20 mouse cellular contexts compared by ENCODE assay signal in genomic region chr6:52321826-52322315, GRCm38 (mm10). TPM values are rescaled to one million over a fixed set of nuclear protein-coding genes. Genes with fewer than 3 reads are reported as not detected.
DNase-seq lines count a peak whose midpoint lies in the region; ATAC-seq and TF ChIP-seq lines count a peak whose summit lies in the region.
"Had no signal": no experiment of that assay in that cellular context is flagged by ENCODE, and none has a peak within 500 bp of the region (broad histone marks: within the 10 kb centered on the region; RNA-seq: fewer than 3 reads in every experiment).

No protein-coding gene starts in this region.

- H3K27me3 ChIP-seq in intestine, postnatal 0 days (replicated peaks; ENCODE audit: control insufficient read depth, insufficient read depth, low read length), result peaks cover 88% of the 10 kb centered on the region
- H3K27me3 ChIP-seq in intestine, embryonic 15.5 days (replicated peaks), result peaks cover 78% of the 10 kb centered on the region
- H3K27me3 ChIP-seq in limb, embryonic 13.5 days, result peaks cover 96% of the 10 kb centered on the region

- no peaks in the 10 kb centered on the region for H3K4me1 ChIP-seq in intestine, postnatal 0 days (replicated peaks; ENCODE audit: control insufficient read depth, insufficient read depth, low read length)
- peaks cover under 1% of the 10 kb centered on the region; the same call in 1 of the 2 replicates for H3K4me1 ChIP-seq in intestine, embryonic 15.5 days (replicated peaks)
- H3K4me1 ChIP-seq in ES-E14 (ENCODE audit: control insufficient read depth in 2 of 2, insufficient read depth in 2 of 2, low read length in 2 of 2, poor library complexity in 1 of 2), result no peaks in the 10 kb centered on the region
- peaks cover 27% of the 10 kb centered on the region for H3K4me1 ChIP-seq in limb, embryonic 13.5 days

- no peak overlapping the region for H3K9ac ChIP-seq in intestine, postnatal 0 days (ENCODE audit: low read depth, low read length)
- no peak overlapping the region for H3K9ac ChIP-seq in intestine, embryonic 15.5 days
- H3K9ac ChIP-seq in ES-E14 (ENCODE audit: insufficient read depth, low read depth, low read length, poor library complexity, severe bottlenecking), result no peak overlapping the region
- H3K9ac ChIP-seq in limb, embryonic 13.5 days, result no peak overlapping the region

- 0 out of 2 replicates have a peak overlapping the region, but pooled peaks have one; percentile 2 for H3K4me3 ChIP-seq in intestine, postnatal 0 days (ENCODE audit: low read depth, low read length)
- no peak overlapping the region for H3K4me3 ChIP-seq in intestine, embryonic 15.5 days (replicated peaks)
- H3K4me3 ChIP-seq in ES-E14 (ENCODE audit: insufficient read depth in 1 of 2, low read depth in 1 of 2, low read length in 2 of 2, poor library complexity in 1 of 2, severe bottlenecking in 1 of 2), result peak overlapping the region; percentile 1 to 7; a peak in 1 of 4 replicates
- peak overlapping the region; percentile 24 for H3K4me3 ChIP-seq in limb, embryonic 13.5 days

- TF ChIP-seq CTCF in intestine, postnatal 0 days (IDR thresholded peaks at IDR 0.05; ENCODE audit: low read depth), result no peak
- TF ChIP-seq CTCF in brain, embryonic 14.5 days (IDR thresholded peaks at IDR 0.05; ENCODE audit: borderline replicate concordance, extremely low read depth, insufficient read depth, insufficient read length), result no peak

- TF ChIP-seq POLR2A in brain, embryonic 14.5 days (IDR thresholded peaks at IDR 0.05; ENCODE audit: borderline replicate concordance, extremely low read depth, insufficient read depth, insufficient read length, poor library complexity, severe bottlenecking), result no peak

- no peak overlapping the region; the same call in 1 of the 2 replicates for H3K4me2 ChIP-seq in intestine, postnatal 0 days (replicated peaks; ENCODE audit: low read depth)
- no peak overlapping the region for H3K4me2 ChIP-seq in intestine, embryonic 15.5 days (replicated peaks)
- H3K4me2 ChIP-seq in limb, embryonic 13.5 days (replicated peaks), result peak overlapping the region; percentile 47

- H3K9me3 ChIP-seq in intestine, postnatal 0 days (ENCODE audit: control insufficient read depth), result no peaks in the 10 kb centered on the region
- H3K9me3 ChIP-seq in intestine, embryonic 15.5 days, result no peaks in the 10 kb centered on the region
- no peaks in the 10 kb centered on the region for H3K9me3 ChIP-seq in ES-E14 (ENCODE audit: control insufficient read depth, insufficient read depth, low read depth, low read length)
- H3K9me3 ChIP-seq in limb, embryonic 13.5 days, result no peaks in the 10 kb centered on the region

- no peak for DNase-seq in ES-E14 (ENCODE audit: low read depth, low spot score)
- DNase-seq in brain, embryonic 14.5 days (ENCODE audit: low read depth), result peak; percentile 38
- DNase-seq in natural killer cell, adult 2 months (ENCODE audit: low spot score in 2 of 2), result no peak
- no peak for DNase-seq in ovary, postnatal 10 days (ENCODE audit: low spot score)
- DNase-seq: heart, adult 18-20 months; kidney, adult 8-10 months; layer of hippocampus, adult 9-11 months; liver; lung, adult 18-20 months; lung, postnatal 36 days; thymus, postnatal 4 days had no signal

- no peak for ATAC-seq in intestine, postnatal 0 days
- ATAC-seq in intestine, embryonic 15.5 days, result no peak
- ATAC-seq in limb, embryonic 13.5 days (ENCODE audit: low FRiP score, low read depth), result no peak
- ATAC-seq: CD4-positive, CD25-positive, alpha-beta regulatory T cell, adult 4 months had no signal

- 7% methylated on average over 21 of the region's 21 CpGs for WGBS in intestine, postnatal 0 days
- WGBS in intestine, embryonic 15.5 days, result 2% methylated on average over 21 of the region's 21 CpGs
- under 1% methylated on average over 21 of the region's 21 CpGs for WGBS in limb, embryonic 13.5 days

- no peaks in the 10 kb centered on the region for H3K36me3 ChIP-seq in intestine, postnatal 0 days (ENCODE audit: control insufficient read depth, insufficient read depth)
- H3K36me3 ChIP-seq in intestine, embryonic 15.5 days, result no peaks in the 10 kb centered on the region
- no peaks in the 10 kb centered on the region for H3K36me3 ChIP-seq in ES-E14 (ENCODE audit: control insufficient read depth, insufficient read depth, low read length, poor library complexity, severe bottlenecking)
- H3K36me3 ChIP-seq in limb, embryonic 13.5 days, result no peaks in the 10 kb centered on the region

- in situ Hi-C loops in ES-E14 (cut with MboI; ENCODE audit: low sequenced_read_pairs in 2 of 2, unreplicated experiment in 2 of 2), result no loop called here

- H3K27ac ChIP-seq in intestine, postnatal 0 days (ENCODE audit: low read depth, low read length), result no peak overlapping the region
- no peak overlapping the region for H3K27ac ChIP-seq in intestine, embryonic 15.5 days
- H3K27ac ChIP-seq in ES-E14 (ENCODE audit: insufficient read depth, low read depth, low read length, poor library complexity, severe bottlenecking), result no peak overlapping the region
- H3K27ac ChIP-seq in limb, embryonic 13.5 days, result no peak overlapping the region

TF ChIP-seq in ES-E14, 5 proteins besides CTCF, POLR2A, EP300 and RAD21:
- TF ChIP-seq MAFK (IDR thresholded peaks at IDR 0.05; ENCODE audit: insufficient read depth, low read depth, low read length) (no peak), CHD2 (IDR thresholded peaks at IDR 0.05; ENCODE audit: low read depth, low read length) (no peak), ZC3H11A (IDR thresholded peaks at IDR 0.05; ENCODE audit: borderline replicate concordance, low read depth, low read length) (no peak), ZNF384 (IDR thresholded peaks at IDR 0.05; ENCODE audit: low read depth, low read length) (no peak), HCFC1 (IDR thresholded peaks at IDR 0.05; ENCODE audit: borderline replicate concordance, insufficient read depth, low read length) (no peak)

RNA-seq across cellular contexts. Expression of gene Evx1, which starts 8.6 kb away (rescaled TPM):
- 0.04 TPM in 1 of 2 replicates, not detected in the other for polyA plus RNA-seq in intestine, postnatal 0 days (2015; fragmentation: Nextera tagmentation; extraction: Ambion mirVana)
- polyA plus RNA-seq in intestine, embryonic 15.5 days (2015; fragmentation: Nextera tagmentation; extraction: Ambion mirVana), result 0.05 and 0.20 TPM in 2 replicates
- 0.32 and 0.54 TPM in 2 replicates for total RNA-seq in ES-E14 (2012; rRNA removed)
- polyA plus RNA-seq in brain, embryonic 14.5 days (2012; rRNA removed), result 1.5 and 3.7 TPM in 2 replicates
- 0.89 and 1.4 TPM in 2 replicates for polyA plus RNA-seq in limb, embryonic 13.5 days (2015; fragmentation: Nextera tagmentation; extraction: Ambion mirVana)
- total RNA-seq: adrenal gland, postnatal 4 days; gastrocnemius, adult 8-10 months; heart, adult 18-20 months; hematopoietic stem cell, adult 5-6 weeks; left cerebral cortex, adult 8-10 months had no signal
- polyA plus RNA-seq: CD4-positive, CD25-positive, alpha-beta regulatory T cell, adult 4 months; heart, embryonic 14.5 days had no signal
